Mouse (Mus musculus): Measurements from ENCODE around the gene Col6a1.

The Col6a1 gene

DNA sequence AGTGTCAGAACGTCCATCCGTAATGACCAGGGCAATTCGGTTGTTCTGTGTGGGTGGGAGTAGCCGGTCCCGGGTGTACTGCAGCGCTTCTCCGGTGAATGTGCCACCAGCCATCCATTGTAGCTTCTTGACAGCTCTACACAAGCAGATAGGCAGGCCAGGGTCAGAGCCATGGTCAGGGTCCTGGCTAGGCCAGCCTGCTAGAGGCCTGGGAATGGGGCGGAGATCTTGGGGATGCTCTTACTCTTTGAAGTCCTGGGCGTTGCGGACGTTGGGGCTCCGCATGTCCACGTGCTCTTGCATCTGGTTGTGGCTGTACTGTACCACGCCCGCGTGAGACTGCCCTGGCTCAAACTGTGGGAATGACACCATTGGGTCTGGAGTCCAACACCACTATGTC, 14.6 kb downstream of the Col6a1 start:
- Histone ChIP-seq H3K27me3 (ENCODE audit: control insufficient read depth, insufficient read depth, low read length, poor library complexity, severe bottlenecking) (no peaks in the 10 kb centered on the region), H3K36me3 (ENCODE audit: control insufficient read depth, insufficient read depth, low read length, poor library complexity, severe bottlenecking) (no peaks in the 10 kb centered on the region)
- no peak for DNase-seq (ENCODE audit: low read depth, low spot score)

DNA sequence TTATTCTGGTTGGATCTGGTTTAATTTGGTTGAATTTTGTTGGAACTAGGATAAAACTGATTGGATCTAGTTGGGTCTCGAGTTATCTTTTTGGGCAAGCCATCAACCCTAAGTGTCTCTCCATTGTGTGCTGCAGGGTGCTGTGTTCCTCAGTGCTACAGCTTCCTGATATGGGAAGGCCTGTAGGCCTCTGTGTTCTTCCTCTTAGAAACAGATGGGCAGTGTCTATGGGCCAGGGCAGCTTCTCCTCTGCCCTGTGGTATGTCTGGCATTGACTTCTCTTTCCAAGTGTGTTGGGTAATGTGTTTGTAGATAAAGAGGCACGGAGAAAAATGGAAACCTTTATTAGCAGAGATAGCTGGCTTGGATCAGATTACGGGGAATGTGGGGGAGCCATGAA, 17.5 kb downstream of the Col6a1 start:
- Histone ChIP-seq H3K27me3 (ENCODE audit: control insufficient read depth, insufficient read depth, low read length, poor library complexity, severe bottlenecking) (no peaks in the 10 kb centered on the region), H3K36me3 (ENCODE audit: control insufficient read depth, insufficient read depth, low read length, poor library complexity, severe bottlenecking) (no peaks in the 10 kb centered on the region)
- no peak for DNase-seq (ENCODE audit: low read depth, low spot score)

DNA sequence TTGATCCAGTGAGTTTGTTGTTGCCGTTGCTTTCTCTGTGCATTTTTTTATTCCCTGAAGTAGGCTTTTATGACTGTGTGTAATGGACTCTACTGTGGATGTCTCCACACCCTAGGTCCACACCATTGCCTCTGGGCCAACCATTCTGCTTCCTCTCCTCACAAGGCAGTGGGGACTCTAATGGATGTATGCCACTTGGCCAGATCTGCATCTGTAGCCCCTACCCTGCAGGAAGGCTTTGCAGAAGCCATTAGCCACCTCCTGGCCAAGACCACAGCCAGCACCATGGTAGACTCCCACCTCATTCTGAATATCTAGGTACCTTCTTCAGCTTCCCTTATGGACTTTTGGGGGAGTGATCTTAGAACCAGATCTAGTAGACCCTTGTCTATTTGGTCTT, 18.4 kb downstream of the Col6a1 start:
- Histone ChIP-seq H3K36me3 (ENCODE audit: control insufficient read depth, insufficient read depth, low read length, poor library complexity, severe bottlenecking) (no peaks in the 10 kb centered on the region), H3K27me3 (ENCODE audit: control insufficient read depth, insufficient read depth, low read length, poor library complexity, severe bottlenecking) (no peaks in the 10 kb centered on the region)

DNA sequence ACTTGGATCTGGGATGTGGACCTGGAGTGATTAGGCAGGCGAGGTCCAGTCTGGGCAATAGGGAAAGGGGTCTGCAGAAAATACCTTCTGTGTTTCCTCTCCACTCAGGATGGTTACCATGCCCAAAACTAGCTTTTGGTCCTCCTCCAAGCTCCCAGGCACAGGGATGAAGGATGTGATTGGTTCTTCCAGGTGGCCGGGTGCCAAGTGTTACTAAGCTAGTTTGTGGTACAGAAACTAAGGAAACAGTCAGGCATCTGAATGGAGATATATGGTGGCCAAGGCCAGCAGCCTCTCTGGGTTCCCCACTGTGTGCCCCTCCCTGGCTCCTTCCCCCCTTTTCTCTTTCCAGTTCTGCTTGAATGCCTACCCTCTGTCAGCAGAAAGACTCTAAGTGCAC, 19.0 kb downstream of the Col6a1 start:
- Histone ChIP-seq H3K27me3 (ENCODE audit: control insufficient read depth, insufficient read depth, low read length, poor library complexity, severe bottlenecking) (no peaks in the 10 kb centered on the region), H3K36me3 (ENCODE audit: control insufficient read depth, insufficient read depth, low read length, poor library complexity, severe bottlenecking) (no peaks in the 10 kb centered on the region)
- DNase-seq (ENCODE audit: low read depth, low spot score): no peak

More for the DNA sequence above, 18.4 kb downstream of the Col6a1 start:
- DNase-seq (ENCODE audit: low read depth, low spot score): no peak

DNA sequence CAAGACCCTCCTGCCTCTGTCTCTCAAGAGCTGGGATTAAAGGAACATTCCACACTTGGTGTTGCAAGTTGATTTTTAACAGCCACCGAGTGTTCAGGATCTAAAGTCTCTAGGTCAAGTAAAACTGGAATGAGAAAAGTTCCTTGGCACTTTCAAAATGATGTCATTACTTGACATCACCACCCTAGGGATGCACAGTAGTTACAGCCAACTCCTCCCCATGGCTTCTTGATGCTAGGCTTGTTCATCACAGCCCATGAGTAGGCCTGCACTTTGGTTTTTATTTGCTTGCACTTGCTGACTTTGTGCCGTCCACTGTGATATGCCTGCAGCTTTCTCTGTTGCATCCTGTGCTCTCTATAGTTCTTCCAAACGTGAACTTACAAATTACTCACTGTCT, 21.6 kb downstream of the Col6a1 start:
- no peak for DNase-seq (ENCODE audit: low read depth, low spot score)
- Histone ChIP-seq H3K36me3 (ENCODE audit: control insufficient read depth, insufficient read depth, low read length, poor library complexity, severe bottlenecking) (no peaks in the 10 kb centered on the region), H3K27me3 (ENCODE audit: control insufficient read depth, insufficient read depth, low read length, poor library complexity, severe bottlenecking) (no peaks in the 10 kb centered on the region)

DNA sequence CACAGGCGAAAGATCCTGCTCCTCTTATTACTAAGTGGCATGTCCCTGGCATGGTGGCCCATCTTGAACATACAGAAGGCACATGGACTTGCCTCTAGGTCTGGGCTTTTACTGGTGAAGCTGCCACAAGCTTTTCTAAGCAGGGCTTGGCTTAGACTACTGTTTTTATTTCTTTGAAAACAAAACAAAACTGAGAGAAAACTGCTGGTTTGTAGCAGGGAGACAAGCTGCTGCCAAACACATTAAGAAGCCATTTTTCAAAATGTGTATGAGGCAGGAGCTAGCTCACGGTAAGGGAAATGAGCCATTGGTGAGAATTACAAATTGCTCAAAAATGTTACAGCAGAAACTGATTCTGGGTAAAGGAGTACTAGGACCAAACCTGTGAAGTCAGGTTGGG, 24.5 kb downstream of the Col6a1 start:
- H3K36me3 ChIP-seq (ENCODE audit: control insufficient read depth, insufficient read depth, low read length, poor library complexity, severe bottlenecking): no peaks in the 10 kb centered on the region
- no peaks in the 10 kb centered on the region for H3K27me3 ChIP-seq (ENCODE audit: control insufficient read depth, insufficient read depth, low read length, poor library complexity, severe bottlenecking)
- no peak for DNase-seq (ENCODE audit: low read depth, low spot score)

DNA sequence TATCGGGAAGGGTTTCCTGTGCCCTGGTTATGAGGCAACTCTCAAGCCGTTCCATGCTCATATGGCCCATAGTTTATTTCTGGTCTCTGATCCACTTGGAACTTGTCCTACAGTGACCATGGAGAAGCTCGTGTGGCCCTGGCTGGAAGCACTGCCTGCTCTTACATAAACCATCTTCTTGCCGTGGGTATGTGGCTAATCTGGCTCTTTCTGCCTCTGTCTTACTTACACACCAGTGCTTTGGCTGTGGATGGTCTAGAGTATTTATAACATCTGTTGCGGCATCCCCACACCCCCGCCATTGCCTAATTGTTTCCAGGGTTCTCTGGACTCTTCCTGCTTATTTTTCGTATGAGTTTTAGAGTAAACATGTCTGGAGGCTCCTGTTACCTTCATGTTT, 26.2 kb downstream of the Col6a1 start:
- no peaks in the 10 kb centered on the region for H3K27me3 ChIP-seq (ENCODE audit: control insufficient read depth, insufficient read depth, low read length, poor library complexity, severe bottlenecking)
- no peak for DNase-seq (ENCODE audit: low read depth, low spot score)

DNA sequence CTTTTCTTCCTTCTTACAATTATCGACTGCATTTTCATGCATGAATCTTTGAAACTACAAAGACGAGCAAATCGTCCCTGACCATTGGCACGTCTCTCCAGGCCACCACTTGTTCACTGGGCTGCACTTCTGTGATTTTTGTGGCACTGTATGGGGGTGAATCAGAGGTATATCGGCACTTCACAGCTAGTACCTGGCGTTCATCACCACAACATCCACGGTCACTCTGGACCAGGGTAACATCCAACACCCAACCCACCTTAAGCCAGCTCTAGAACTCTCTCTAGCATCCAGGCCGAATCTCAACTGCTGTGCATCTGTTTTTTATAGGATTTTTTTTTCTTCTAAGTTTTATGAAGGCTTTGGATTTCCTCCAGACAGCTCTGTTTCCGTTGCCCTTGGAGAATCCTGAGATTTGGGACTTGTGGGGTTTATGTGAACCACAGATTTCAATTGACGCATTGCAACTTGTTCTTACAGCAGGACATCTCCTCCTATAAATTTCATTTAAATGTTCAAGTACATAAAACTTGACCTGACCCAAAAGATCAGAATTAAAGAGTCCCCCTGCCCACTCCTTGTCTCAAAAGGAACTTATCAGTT, 30.6 kb downstream of the Col6a1 start:
- Histone ChIP-seq H3K36me3 (ENCODE audit: control insufficient read depth, insufficient read depth, low read length, poor library complexity, severe bottlenecking) (no peaks in the 10 kb centered on the region), H3K27me3 (ENCODE audit: control insufficient read depth, insufficient read depth, low read length, poor library complexity, severe bottlenecking) (no peaks in the 10 kb centered on the region)
- no peak for DNase-seq (ENCODE audit: low read depth, low spot score)

More for the DNA sequence above, 26.2 kb downstream of the Col6a1 start:
- H3K36me3 ChIP-seq (ENCODE audit: control insufficient read depth, insufficient read depth, low read length, poor library complexity, severe bottlenecking): no peaks in the 10 kb centered on the region

DNA sequence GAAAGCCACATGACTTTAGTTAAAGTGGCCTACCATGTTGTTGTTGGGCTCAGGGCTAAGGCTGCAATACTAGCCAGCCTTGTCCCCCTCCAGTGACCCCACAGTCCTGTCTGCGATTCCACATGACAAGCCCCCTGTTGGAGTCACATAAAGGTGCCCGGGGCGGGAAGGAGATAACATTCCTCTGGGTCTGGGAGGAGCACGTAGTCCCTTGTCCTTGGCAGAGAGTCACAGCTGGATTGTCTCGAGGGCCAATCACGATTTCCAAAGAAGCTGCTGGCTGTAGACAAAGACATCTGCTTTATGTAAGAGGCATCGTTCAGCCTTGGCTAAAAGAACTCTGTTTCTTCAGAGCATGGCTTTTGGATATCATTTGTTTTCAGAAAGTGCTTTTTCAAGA, 31.2 kb downstream of the Col6a1 start:
- Histone ChIP-seq H3K27me3 (ENCODE audit: control insufficient read depth, insufficient read depth, low read length, poor library complexity, severe bottlenecking) (no peaks in the 10 kb centered on the region), H3K36me3 (ENCODE audit: control insufficient read depth, insufficient read depth, low read length, poor library complexity, severe bottlenecking) (no peaks in the 10 kb centered on the region)
- DNase-seq (ENCODE audit: low read depth, low spot score): no peak

DNA sequence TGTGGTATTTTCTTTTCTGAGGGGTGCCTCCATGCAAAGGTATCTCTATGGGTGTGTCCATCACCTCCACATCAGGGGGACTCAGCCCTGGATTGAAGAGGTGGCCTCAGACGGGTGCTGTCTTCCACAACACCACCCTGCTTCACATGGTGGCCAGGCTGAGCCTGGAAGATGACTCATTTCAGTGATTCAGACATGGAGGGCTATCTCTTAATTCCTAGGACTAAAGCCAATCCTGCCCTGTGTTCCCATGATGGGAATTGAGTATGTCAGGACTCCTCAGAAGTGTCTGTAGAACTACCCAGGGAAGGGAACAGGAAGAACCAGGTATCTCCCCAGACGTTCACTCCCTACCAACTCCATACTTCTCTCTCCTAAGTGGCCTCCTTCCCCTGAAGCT, 32.5 kb downstream of the Col6a1 start:
- no peaks in the 10 kb centered on the region for H3K27me3 ChIP-seq (ENCODE audit: control insufficient read depth, insufficient read depth, low read length, poor library complexity, severe bottlenecking)
- no peaks in the 10 kb centered on the region for H3K36me3 ChIP-seq (ENCODE audit: control insufficient read depth, insufficient read depth, low read length, poor library complexity, severe bottlenecking)
- DNase-seq (ENCODE audit: low read depth, low spot score): no peak

DNA sequence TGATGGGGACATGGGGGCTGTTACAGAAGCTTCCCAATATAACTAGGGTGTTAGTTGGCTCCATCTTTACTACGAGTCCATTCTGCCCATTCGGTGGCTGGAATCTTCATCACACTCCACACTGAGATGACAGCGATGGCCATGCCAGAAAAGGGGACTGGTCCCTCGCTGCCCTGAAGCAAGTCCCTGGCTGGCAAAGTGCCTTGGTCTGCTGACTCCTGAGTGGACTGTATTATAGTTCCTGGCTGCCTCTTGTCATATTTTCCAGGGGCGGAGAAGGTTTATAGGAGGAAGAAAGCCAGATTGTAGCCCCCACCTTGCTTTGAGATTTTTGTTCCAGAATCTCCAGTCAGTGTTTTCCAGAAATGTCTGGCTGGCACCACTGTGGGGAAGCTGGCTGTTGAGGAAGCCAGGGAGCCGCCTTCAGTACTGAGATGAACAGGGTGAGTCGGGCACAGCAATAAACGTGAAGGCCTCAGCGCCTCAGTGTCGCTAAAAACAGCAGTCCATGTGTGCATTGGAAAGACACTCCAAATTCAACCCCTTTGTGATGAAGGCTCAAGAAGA, 40.4 kb downstream of the Col6a1 start:
- H3K36me3 ChIP-seq (ENCODE audit: control insufficient read depth, insufficient read depth, low read length, poor library complexity, severe bottlenecking): no peaks in the 10 kb centered on the region
- no peak for DNase-seq (ENCODE audit: low read depth, low spot score)

DNA sequence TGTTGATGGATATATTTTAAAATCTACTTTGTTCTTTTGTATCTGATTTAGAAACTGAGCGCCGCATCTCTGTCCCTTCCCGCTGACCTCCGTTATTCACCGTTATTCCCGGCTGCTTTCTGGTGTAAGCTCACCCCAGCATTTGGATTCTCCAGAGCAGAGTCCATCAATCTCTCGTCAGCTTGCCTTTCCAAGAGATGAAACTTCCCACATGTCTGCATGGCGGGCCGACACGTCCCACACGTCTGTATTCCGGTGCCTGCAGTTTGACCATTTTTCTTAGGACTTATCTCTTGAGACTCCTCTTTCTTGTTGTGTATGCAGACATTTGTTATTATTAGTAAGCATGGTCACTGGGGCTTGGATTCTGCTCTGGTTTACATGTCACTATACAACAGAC, 42.0 kb downstream of the Col6a1 start:
- Histone ChIP-seq H3K36me3 (ENCODE audit: control insufficient read depth, insufficient read depth, low read length, poor library complexity, severe bottlenecking) (no peaks in the 10 kb centered on the region), H3K27me3 (ENCODE audit: control insufficient read depth, insufficient read depth, low read length, poor library complexity, severe bottlenecking) (no peaks in the 10 kb centered on the region)
- no peak for DNase-seq (ENCODE audit: low read depth, low spot score)

More for the DNA sequence above, 40.4 kb downstream of the Col6a1 start:
- H3K27me3 ChIP-seq (ENCODE audit: control insufficient read depth, insufficient read depth, low read length, poor library complexity, severe bottlenecking): no peaks in the 10 kb centered on the region

DNA sequence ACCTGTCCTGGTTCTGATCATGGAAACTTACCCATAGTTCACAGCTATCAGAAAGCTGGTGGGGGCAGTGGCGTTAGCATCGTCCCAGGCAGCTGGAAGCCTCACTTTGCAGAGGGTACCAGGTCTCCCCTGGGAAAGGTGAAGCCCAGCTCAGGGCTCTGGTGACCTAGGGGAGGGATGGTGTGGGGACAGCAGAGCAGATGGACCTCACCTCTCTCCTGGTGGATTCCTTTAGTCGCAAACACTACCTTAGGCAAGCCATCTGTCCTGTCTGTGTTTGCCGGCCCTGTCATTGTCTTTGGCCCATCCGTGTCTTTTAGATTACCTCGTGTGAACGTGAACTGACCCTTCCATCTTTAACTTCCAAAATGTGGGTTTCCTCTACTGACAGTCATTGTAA, 42.5 kb downstream of the Col6a1 start:
- H3K36me3 ChIP-seq (ENCODE audit: control insufficient read depth, insufficient read depth, low read length, poor library complexity, severe bottlenecking): no peaks in the 10 kb centered on the region
- H3K27me3 ChIP-seq (ENCODE audit: control insufficient read depth, insufficient read depth, low read length, poor library complexity, severe bottlenecking): no peaks in the 10 kb centered on the region
- no peak for DNase-seq (ENCODE audit: low read depth, low spot score)

DNA sequence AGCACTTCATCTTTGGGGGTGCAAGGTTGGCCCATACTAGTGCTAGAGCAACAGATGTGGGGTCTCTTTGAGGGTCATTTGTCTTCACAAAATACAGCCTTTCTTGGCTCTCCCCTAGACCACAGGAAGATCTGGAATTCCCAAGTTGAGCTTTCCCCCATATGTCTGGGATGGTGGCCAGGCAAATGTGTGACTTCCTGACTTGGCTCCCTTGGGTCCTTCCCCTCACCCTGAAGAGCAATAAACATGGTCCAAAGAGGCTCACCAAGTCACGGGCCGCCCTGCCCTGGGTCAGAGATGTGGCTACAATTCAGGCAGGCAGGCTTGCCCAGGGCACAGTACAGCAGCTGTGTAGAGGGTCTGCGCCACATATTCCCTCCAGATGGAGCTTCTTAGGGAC, 44.1 kb downstream of the Col6a1 start:
- Histone ChIP-seq H3K27me3 (ENCODE audit: control insufficient read depth, insufficient read depth, low read length, poor library complexity, severe bottlenecking) (no peaks in the 10 kb centered on the region), H3K36me3 (ENCODE audit: control insufficient read depth, insufficient read depth, low read length, poor library complexity, severe bottlenecking) (no peaks in the 10 kb centered on the region)
- no peak for DNase-seq (ENCODE audit: low read depth, low spot score)

DNA sequence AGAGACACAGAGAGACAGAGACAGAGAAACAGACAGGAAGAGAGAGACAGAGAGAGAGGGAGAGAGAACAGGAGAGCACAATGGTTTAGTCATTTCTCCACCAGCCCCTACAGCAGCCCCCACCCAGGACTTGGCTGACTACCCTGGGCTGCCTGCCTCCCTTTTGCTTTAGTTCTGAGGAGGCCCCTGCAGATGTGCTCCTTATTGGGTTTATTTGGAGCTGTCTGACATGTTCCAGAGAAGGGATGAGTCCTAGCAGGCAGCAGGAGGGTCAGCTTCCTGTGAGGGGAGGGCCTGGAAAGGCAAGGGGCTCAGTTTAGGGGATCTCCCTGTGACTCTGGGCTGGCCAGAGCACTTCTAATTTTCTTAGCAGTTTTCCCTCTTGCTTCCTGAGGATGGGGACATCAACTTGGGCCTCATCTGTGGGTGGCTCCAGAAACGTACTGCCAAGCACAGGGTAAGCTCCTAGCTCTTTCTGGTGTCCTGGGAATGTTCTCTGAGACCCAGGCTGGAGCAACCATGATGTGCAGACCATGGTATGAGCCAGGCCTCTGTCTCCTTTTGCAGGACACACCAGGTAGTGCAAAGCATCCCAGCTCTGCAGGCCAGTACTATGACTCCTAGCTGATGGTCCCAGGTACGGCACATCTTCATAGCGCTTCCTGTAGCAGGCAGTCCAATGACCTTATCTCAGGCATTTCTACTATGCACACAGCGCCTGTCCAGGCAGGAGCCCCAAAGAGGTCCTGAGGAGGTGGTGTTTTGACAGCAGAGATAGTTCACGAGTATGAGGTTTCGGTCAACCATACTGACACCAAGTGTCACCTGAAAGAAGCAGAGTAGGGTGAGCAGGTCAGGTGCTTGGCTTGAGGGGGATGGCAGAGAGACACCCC, 45.0 kb downstream of the Col6a1 start:
- no peak for DNase-seq (ENCODE audit: low read depth, low spot score)
- no peaks in the 10 kb centered on the region for H3K36me3 ChIP-seq (ENCODE audit: control insufficient read depth, insufficient read depth, low read length, poor library complexity, severe bottlenecking)
- H3K27me3 ChIP-seq (ENCODE audit: control insufficient read depth, insufficient read depth, low read length, poor library complexity, severe bottlenecking): no peaks in the 10 kb centered on the region
